Mouse (Mus musculus): ENCODE results near the gene Prkag2.

DNA sequence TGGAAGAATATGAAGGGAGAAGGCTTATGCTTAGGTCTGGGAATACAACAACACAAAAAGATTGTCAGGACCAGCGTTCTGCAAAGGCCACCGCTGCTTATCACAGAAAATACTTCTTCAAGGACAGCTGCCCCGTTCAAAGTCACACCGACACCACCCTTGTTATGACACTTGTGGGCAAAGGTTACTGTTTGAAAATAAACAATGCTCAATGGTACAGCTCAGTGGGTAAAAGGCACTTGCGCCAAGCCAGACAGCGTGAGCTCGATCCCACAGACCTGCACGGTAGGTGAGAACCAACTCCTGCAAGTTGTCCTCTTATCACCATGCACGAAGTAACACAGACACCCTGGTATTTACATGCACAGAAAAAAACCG lies 120.5 kb downstream of the Prkag2 start:
- TF ChIP-seq CTCF (IDR thresholded peaks at IDR 0.05; ENCODE audit: low read depth) (no peak), EP300 (IDR thresholded peaks at IDR 0.05; ENCODE audit: low read depth) (no peak)
